Mouse (Mus musculus) testis, postnatal 14 days (tissue): ENCODE measurements around the gene Ehf.

Experiments
- DNase-seq: peaks from one replicate; pipeline ENCODE4 v3.0.0; 2021; ENCODE audit warnings: low spot score

Gene Ehf

DNA sequence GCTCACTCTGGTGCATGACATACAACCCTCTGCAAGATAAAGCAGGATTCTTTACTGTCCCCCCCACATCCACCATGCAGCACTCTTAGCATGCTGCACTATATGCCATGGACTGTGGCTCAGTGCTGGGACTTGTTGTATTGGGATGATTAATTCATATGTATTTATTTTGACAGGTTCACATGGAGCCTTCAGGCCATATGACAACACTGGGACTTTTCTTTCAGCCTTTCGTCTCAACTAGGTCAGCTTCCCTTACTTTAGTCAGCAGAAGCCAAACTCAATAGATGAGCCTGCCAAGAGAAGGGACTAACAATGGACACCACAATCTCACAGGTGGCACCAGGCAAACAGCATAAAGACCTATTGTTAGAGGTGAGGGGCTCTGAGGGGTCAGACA lies 89.5 kb downstream of the Ehf start:
- DNase-seq, result no peak
